Mouse (Mus musculus) embryonic stem cell, embryonic (primary cell): ENCODE data around the gene Emp2.

ENCODE experiments used
- CTCF ChIA-PET, 4 experiments: fragments of 300-600 bp in 2 of 4; fragments of 350-600 bp in 2 of 4; sonication (Branson Sonifier 250); formaldehyde crosslinking; loops; one replicate each; lab custom pipeline; 2022; ENCODE audit warnings: inconsistent platforms in 2 of 4; lab: Charles Lee
- POLR2A ChIA-PET, 4 experiments: fragments of 300-600 bp in 2 of 4; fragments of 350-600 bp in 2 of 4; sonication (Branson Sonifier 250); formaldehyde crosslinking; loops; one replicate each; lab custom pipeline; 2022; ENCODE audit warnings: antibody characterized with exemption in 4 of 4, inconsistent platforms in 1 of 4; lab: Charles Lee

Gene Emp2

DNA sequence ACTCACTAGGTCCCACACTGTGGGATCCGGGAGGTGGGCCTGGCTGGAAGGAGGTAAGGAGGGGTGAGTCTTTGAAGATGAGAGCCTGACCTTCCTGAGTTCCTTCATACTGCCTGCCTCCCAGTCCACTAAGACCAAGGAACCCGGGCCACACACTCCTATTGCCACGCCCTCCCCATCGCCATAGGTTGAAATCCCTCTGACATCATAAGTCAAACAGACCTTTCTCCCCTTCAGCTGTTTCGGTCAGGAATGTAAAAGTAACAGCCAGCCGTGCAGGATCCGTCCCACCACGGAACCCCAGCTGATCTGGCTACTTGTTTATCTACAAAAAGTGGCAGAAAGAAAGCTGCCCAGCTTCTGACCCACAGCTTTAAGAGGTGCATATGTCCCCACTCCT, 14.1 kb downstream of the Emp2 start:
- CTCF ChIA-PET = interaction anchor here in 1 of 4 experiments (1.0 kb wide), 1 partner anchor 99 kb away, joined by 3 read pairs; no protein-coding TSS in a partner anchor

DNA sequence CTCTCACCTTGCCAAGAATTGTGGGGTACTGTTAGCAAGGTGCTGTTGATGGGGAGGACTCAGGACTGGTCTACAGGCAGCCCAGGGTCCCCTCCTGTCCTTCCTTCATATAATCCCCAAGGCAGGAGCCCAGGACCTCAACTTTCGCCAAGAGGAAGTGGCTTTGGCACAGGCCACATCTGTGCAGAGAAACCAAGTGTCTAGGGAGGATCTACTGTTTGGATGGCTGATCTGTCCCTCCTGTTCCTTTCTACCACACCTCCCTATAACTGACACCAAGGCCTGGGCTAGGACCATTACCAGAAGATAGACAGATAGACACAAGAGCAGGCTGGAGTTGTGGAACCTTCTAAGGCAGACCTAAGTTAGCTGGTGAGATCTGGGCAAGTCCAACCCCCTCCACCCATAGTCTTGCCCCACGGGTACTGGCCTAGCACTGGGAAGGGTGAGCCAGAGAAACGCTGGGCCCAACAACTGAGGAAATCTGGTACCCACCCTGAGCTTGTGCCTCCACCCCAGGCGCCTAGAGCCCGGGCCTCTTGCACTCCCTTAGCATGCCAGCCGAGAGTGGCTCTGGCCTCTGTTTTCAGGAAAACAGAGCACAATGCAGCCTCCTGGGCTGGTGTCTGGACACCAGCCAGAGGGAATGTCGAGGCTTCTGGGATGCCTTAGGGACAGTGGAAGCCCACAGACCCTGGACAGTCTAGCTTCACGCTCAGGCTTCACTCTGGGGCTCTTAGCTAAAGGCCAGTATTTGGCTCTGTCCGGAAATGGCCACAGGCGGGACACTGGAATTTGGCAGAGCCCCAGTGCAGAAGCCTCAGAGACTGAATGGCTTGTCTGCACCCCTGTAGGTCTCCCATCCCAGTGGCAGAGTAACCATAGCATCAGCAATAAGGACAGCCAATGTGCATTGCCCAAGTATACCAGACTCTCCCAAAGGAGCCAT, 15.8 kb downstream of the Emp2 start:
- CTCF ChIA-PET = interaction anchor here in 1 of 4 experiments (0.6 to 1.0 kb wide), 2 partner anchors 13 to 247 kb away, joined by 3 to 4 read pairs; no protein-coding TSS in a partner anchor
- POLR2A ChIA-PET = interaction anchor here in 2 of 4 experiments (1.0 to 1.2 kb wide), 3 partner anchors 19 to 97 kb away, joined by 3 read pairs; partner anchors contain the start of gene Tekt5 (in 1 of the 2)

More for the DNA sequence above, 14.1 kb downstream of the Emp2 start:
- POLR2A ChIA-PET = interaction anchor here in 1 of 4 experiments (0.7 to 1.3 kb wide), 5 partner anchors 17 to 244 kb away, joined by 3 to 4 read pairs (median 3); partner anchors contain the start of gene Atf7ip2

DNA sequence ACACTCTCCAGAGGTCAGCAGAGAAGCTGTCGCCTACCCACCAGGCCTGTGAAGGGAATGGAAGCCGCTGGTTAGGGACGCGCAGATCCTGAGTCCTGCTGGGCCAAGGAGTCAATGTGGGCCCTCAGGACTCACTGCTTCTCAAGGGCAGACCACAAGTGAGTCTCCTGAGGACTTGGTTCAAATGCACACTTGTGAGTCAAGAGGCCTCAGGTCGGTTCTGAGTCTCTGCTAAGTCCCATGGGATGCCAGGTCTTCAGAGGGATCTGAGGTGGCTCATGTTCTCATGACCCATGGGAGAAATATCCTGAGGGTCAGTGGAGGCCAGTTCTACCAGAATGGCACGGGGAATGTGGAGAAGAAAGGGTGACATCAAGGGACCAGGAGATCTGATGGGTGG, 25.7 kb downstream of the Emp2 start:
- CTCF ChIA-PET = interaction anchor here in 2 of 4 experiments (0.7 to 1.3 kb wide), 2 partner anchors 8 to 106 kb away, joined by 3 to 4 read pairs; no protein-coding TSS in a partner anchor
- POLR2A ChIA-PET = interaction anchor here in 2 of 4 experiments (0.8 to 1.8 kb wide), 3 partner anchors 28 to 124 kb away, joined by 4 to 8 read pairs (median 7); partner anchors contain the start of gene Nubp1 (in 1 of the 2)

DNA sequence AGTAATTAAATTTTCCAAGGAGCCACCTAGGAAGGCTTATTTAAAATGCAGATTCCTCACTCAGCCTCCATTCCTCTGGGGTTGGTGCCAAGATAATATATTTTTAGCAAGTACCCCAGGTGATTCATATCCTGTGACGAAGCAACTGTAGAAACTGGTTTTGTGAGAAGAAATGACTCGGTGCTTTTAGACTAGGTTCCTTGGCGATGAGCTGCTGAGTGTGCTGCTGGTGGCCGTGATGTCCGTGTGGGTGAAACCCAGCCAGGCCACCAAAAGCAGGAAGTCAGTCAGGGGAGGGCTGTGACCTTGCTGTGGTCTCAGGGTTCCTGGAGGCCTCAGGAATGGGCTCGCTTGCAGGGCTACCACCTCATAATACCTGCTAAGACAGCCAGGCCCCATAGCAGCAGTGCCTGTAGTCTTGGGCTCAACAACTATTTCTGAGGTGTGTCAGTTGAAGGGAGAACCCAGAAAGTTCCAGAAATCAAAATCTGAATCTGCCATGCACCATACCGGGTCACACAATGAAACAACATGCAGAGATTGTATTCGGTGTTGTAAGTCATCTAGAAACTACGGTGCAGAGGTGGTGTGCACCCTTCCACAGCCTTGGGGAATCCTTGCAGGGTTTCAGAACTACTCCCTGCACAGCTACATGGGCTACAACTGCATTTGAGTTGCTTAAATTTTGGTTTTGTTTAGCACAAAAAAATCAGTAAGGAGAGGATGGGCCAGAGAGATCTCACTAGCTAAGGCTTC, 27.1 kb downstream of the Emp2 start:
- ChIA-PET CTCF (interaction anchor here in 3 of 4 experiments (0.6 to 3.0 kb wide), 6 partner anchors 26 to 115 kb away, joined by 3 to 15 read pairs (median 7); partner anchors contain the start of gene Tekt5 (in 1 of the 3)), POLR2A (interaction anchor here in 2 of 4 experiments (1.1 to 1.2 kb wide), 4 partner anchors 9 to 256 kb away, joined by 3 to 4 read pairs (median 4); partner anchors contain the start of gene Dexi (in 1 of the 2))

GRCm38 (mm10) chr16:10281890-10282289, 31.9 kb downstream of the Emp2 start:
- CTCF ChIA-PET = interaction anchor here (0.5 to 5.7 kb wide), 10 partner anchors 114 to 1069 kb away, joined by 3 to 112 read pairs (median 4); partner anchors contain the start of gene Tekt5 (in 1 of the 4)
- POLR2A ChIA-PET = interaction anchor here in 1 of 4 experiments (1.3 to 1.4 kb wide), 2 partner anchors 117 to 132 kb away, joined by 4 read pairs; no protein-coding TSS in a partner anchor

- ChIA-PET POLR2A (interaction anchor here (0.6 to 2.5 kb wide), 23 partner anchors 9 to 815 kb away, joined by 3 to 14 read pairs (median 4); partner anchors contain the start of genes Nubp1 (in 2 of the 4), Atf7ip2 (in 1 of the 4) and Tekt5 (in 1 of the 4)), CTCF (interaction anchor here (0.5 to 5.7 kb wide), 71 partner anchors 8 to 604 kb away, joined by 3 to 112 read pairs (median 5); partner anchors contain the start of genes Nubp1 (in 3 of the 4), Emp2 (in 2 of the 4) and Tekt5 (in 2 of the 4))
Observed at GRCm38 (mm10) chr16:10280286-10280951, 33.3 kb downstream of the Emp2 start.

DNA sequence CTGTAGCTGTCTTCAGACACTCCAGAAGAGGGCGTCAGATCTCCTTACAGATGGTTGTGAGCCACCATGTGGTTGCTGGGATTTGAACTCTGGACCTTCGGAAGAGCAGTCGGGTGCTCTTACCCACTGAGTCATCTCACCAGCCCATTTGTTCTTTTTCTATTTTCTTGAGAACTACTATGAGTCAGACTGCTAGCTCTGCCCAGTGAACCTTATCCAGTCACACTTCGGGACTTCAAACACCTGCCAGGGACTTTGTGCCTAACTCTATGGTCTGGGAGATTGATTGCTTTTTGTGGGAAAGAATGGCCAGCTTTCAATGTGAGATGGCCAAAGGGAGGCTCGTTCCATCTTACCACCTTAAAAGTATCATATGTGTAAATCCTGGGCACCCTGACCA, 37.0 kb downstream of the Emp2 start:
- CTCF ChIA-PET = interaction anchor here (0.6 to 6.9 kb wide), 14 partner anchors 35 to 1396 kb away, joined by 3 to 60 read pairs (median 3); no protein-coding TSS in a partner anchor
- POLR2A ChIA-PET = interaction anchor here in 3 of 4 experiments (0.8 to 1.9 kb wide), 10 partner anchors 109 to 266 kb away, joined by 3 to 8 read pairs (median 4); partner anchors contain the start of genes Nubp1 (in 2 of the 3) and Dexi (in 1 of the 3)

DNA sequence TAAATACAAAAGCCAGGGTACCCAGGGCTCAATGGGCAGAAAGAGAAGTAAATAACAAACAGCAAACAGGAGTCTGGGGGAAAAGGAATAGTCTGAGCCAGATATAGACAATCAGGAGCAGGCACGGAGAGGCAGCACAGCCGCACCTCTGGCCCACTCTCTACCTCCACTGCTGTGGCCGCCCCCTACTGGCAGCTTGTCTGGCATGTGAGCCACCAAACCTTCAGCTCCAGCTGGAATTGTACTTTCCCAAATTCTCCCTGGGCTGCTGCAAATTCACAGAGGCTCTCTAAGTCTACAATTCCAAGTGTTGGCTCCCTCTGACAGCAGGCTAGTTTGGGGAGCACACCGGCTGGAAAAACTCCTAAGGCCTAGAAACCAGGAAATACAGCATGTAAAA, 39.3 kb downstream of the Emp2 start:
- POLR2A ChIA-PET = interaction anchor here in 3 of 4 experiments (0.6 to 1.8 kb wide), 5 partner anchors 81 to 252 kb away, joined by 3 to 7 read pairs (median 3); partner anchors contain the start of gene Atf7ip2 (in 1 of the 3)
- CTCF ChIA-PET = interaction anchor here in 3 of 4 experiments (0.6 to 6.9 kb wide), 13 partner anchors 9 to 258 kb away, joined by 3 to 60 read pairs (median 4); no protein-coding TSS in a partner anchor

DNA sequence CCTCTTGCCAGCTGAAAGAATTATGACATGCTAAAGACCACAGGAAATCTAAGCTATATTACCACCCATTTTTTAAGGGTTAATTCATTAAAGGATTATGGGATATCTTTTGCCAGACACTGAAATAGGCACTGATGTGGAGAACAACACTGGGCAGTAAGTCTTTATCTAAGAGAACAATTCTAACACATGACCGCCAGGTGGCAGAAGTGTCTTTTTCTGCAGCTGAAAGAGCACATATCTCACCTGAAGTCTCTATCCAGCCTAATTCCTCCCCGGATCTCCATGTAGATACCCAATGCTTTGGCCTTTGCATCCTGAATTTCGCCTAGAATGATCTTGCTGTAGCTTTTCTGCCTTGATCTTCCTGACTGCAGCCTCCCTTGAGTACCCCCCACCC, 41.5 kb downstream of the Emp2 start:
- ChIA-PET CTCF (interaction anchor here (0.6 to 6.9 kb wide), 11 partner anchors 8 to 250 kb away, joined by 3 to 60 read pairs (median 5); no protein-coding TSS in a partner anchor), POLR2A (interaction anchor here in 2 of 4 experiments (0.6 to 1.4 kb wide), 5 partner anchors 15 to 140 kb away, joined by 3 to 5 read pairs (median 4); partner anchors contain the start of gene Nubp1 (in 1 of the 2))

- ChIA-PET POLR2A (no interaction called here), CTCF (no interaction called here)
Observed at GRCm38 (mm10) chr16:10253993-10254392, 59.8 kb downstream of the Emp2 start.

- ChIA-PET CTCF (interaction anchor here in 2 of 4 experiments (0.7 to 1.3 kb wide), 2 partner anchors 9 to 40 kb away, joined by 3 read pairs; no protein-coding TSS in a partner anchor), POLR2A (interaction anchor here in 3 of 4 experiments (1.2 to 2.7 kb wide), 5 partner anchors 20 to 44 kb away, joined by 3 to 9 read pairs (median 7); partner anchors contain the start of gene Atf7ip2 (in 2 of the 3))
Observed at GRCm38 (mm10) chr16:10236601-10237000, 77.2 kb downstream of the Emp2 start.
